Mouse (Mus musculus): ENCODE data around the gene Sema3g. TPM values are rescaled to one million over a fixed set of nuclear protein-coding genes. Genes with fewer than 3 reads are reported as not detected.

Gene Sema3g
- total and polyA plus RNA-seq, 2 experiments from 2014 or later, result 0.44 to 4.1 TPM

DNA sequence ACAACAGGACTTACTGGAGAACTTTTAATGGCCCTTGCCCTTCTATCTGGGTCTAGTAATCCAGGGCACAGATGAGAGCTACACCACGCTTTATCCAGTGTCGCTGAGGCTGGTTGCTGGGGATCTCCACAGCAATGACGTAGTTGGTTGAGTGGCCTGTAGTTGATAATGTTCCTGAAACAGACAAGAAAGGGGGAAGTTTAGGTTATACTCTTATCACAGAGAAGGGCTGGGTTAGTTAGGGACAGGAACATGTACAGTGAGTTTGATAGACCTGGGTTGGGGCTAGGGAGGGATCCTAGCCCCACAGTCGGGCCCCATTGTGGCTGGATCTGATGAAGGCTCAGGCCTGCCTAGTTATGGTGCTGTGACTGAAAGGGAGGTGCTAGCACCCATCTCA is 42.7 kb downstream of the Sema3g start:
- H3K27ac ChIP-seq (ENCODE audit: low read depth, low read length), result no peak overlapping the region
- no peaks in the 10 kb centered on the region for H3K27me3 ChIP-seq (ENCODE audit: insufficient read depth, low read length)
- WGBS, result over 99% methylated on average over 4 of the region's 4 CpGs
- H3K4me1 ChIP-seq (ENCODE audit: insufficient read depth, low read length), result no peaks in the 10 kb centered on the region
- ATAC-seq (ENCODE audit: low FRiP score) (no peak), DNase-seq (ENCODE audit: low spot score) (no peak)
- H3K36me3 ChIP-seq (ENCODE audit: insufficient read depth, low read length), result peaks cover 56% of the 10 kb centered on the region
- H3K4me2 ChIP-seq (ENCODE audit: low read depth, low read length, poor library complexity, severe bottlenecking), result no peak overlapping the region
- no peak for TF ChIP-seq CTCF (IDR thresholded peaks at IDR 0.05)
- no peak overlapping the region for H3K4me3 ChIP-seq (ENCODE audit: low read depth, low read length)
- no peaks in the 10 kb centered on the region for H3K9me3 ChIP-seq (ENCODE audit: low read length)
- no peak overlapping the region for H3K9ac ChIP-seq (replicated peaks; ENCODE audit: low read length, poor library complexity, severe bottlenecking)

GRCm38 (mm10) chr14:31260932-31261331 is 43.3 kb downstream of the Sema3g start:
- DNase-seq (ENCODE audit: low spot score) (no peak), ATAC-seq (ENCODE audit: low FRiP score) (no peak)
- Histone ChIP-seq H3K27me3 (ENCODE audit: insufficient read depth, low read length) (no peaks in the 10 kb centered on the region), H3K9ac (replicated peaks; ENCODE audit: low read length, poor library complexity, severe bottlenecking) (no peak overlapping the region), H3K4me1 (ENCODE audit: insufficient read depth, low read length) (no peaks in the 10 kb centered on the region), H3K36me3 (ENCODE audit: insufficient read depth, low read length) (peaks cover 50% of the 10 kb centered on the region), H3K9me3 (ENCODE audit: low read length) (no peaks in the 10 kb centered on the region), H3K4me2 (ENCODE audit: low read depth, low read length, poor library complexity, severe bottlenecking) (no peak overlapping the region), H3K27ac (ENCODE audit: low read depth, low read length) (no peak overlapping the region), H3K4me3 (ENCODE audit: low read depth, low read length) (no peak overlapping the region)
- 94% methylated on average over 9 of the region's 9 CpGs for WGBS
- no peak for TF ChIP-seq CTCF (IDR thresholded peaks at IDR 0.05)

DNA sequence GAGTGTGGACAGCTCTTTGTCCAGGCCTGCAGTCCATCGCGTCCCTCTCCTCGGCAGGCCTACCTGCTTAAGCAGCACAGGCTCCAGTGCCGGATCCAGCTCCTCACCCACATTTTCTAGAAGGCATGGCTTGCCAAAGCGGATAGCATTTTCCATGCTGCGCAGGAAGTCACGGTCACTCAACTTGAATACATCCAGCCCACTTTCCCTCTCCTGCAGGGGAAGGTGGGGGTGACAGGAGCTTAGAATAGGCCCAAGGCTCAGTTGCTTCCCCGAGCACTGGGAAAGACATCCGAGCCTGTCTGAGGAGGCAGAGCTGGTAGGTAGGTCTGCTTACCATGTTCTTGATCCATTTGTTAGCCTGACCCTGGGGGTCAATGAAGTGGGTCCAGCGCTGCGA is 50.0 kb downstream of the Sema3g start:
- TF ChIP-seq CTCF (IDR thresholded peaks at IDR 0.05), result no peak
- Histone ChIP-seq H3K27me3 (ENCODE audit: insufficient read depth, low read length) (no peaks in the 10 kb centered on the region), H3K9me3 (ENCODE audit: low read length) (no peaks in the 10 kb centered on the region), H3K4me2 (ENCODE audit: low read depth, low read length, poor library complexity, severe bottlenecking) (no peak overlapping the region), H3K9ac (replicated peaks; ENCODE audit: low read length, poor library complexity, severe bottlenecking) (no peak overlapping the region), H3K4me3 (ENCODE audit: low read depth, low read length) (no peak overlapping the region), H3K36me3 (ENCODE audit: insufficient read depth, low read length) (no peaks in the 10 kb centered on the region), H3K27ac (ENCODE audit: low read depth, low read length) (peak overlapping the region; percentile 80; the same call in 1 of the 2 replicates), H3K4me1 (ENCODE audit: insufficient read depth, low read length) (peaks cover 21% of the 10 kb centered on the region; the same call in 1 of the 2 replicates)
- 88% methylated on average over 11 of the region's 11 CpGs for WGBS
- ATAC-seq (ENCODE audit: low FRiP score) (no peak), DNase-seq (ENCODE audit: low spot score) (no peak)

GRCm38 (mm10) chr14:31268301-31269001 is 50.8 kb downstream of the Sema3g start:
- peak overlapping the region; percentile 47 for H3K4me2 ChIP-seq (ENCODE audit: low read depth, low read length, poor library complexity, severe bottlenecking)
- peaks cover 21% of the 10 kb centered on the region; the same call in 1 of the 2 replicates for H3K4me1 ChIP-seq (ENCODE audit: insufficient read depth, low read length)
- H3K4me3 ChIP-seq (ENCODE audit: low read depth, low read length), result no peak overlapping the region
- H3K9ac ChIP-seq (replicated peaks; ENCODE audit: low read length, poor library complexity, severe bottlenecking), result peak overlapping the region; percentile 44
- ATAC-seq (ENCODE audit: low FRiP score), result peak; percentile 81
- no peak for TF ChIP-seq CTCF (IDR thresholded peaks at IDR 0.05)
- no peaks in the 10 kb centered on the region for H3K9me3 ChIP-seq (ENCODE audit: low read length)
- peak; percentile 72 for DNase-seq (ENCODE audit: low spot score)
- 22% methylated on average over 9 of the region's 9 CpGs for WGBS
- H3K36me3 ChIP-seq (ENCODE audit: insufficient read depth, low read length), result no peaks in the 10 kb centered on the region
- H3K27ac ChIP-seq (ENCODE audit: low read depth, low read length), result peak overlapping the region; percentile 80
- no peaks in the 10 kb centered on the region for H3K27me3 ChIP-seq (ENCODE audit: insufficient read depth, low read length)

DNA sequence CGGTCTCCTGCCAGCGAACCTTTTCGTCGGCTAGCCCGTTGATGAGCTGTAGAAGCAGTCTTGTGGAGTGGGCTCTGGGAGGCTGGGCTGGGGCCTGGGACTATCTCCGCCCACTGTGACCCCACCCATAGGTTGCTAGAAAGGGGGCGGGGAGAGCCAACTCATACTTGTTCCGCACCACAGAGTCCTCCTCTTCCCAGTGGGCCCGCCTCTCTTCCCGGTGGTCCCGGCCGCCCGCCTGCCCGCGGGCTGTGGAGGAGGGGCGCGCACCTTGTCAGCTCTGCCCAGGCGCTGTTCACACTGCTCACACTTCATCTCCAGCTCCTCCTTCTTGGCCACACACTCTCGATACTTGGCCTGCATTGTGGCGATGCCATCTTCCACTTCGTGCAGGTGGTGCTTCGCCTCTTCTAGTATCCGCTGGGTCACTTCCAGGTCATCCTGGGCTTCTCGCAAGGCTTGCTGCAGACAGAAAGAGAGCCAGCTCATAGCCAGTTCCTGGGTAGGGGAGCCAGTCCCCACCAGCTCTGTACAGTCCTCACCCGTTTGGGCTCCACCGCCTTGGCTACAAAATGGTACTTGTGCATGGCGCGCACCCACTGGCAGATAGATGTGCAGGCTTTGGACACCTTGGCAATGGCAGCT is 51.9 kb downstream of the Sema3g start:
- WGBS, result 17% methylated on average over 28 of the region's 28 CpGs
- ATAC-seq (ENCODE audit: low FRiP score) (peak; percentile 42; the same call in 1 of the 2 replicates), DNase-seq (ENCODE audit: low spot score) (peak; percentile 57)
- Histone ChIP-seq H3K27me3 (ENCODE audit: insufficient read depth, low read length) (no peaks in the 10 kb centered on the region), H3K36me3 (ENCODE audit: insufficient read depth, low read length) (no peaks in the 10 kb centered on the region), H3K4me3 (ENCODE audit: low read depth, low read length) (peak overlapping the region; percentile 19), H3K9me3 (ENCODE audit: low read length) (no peaks in the 10 kb centered on the region), H3K9ac (replicated peaks; ENCODE audit: low read length, poor library complexity, severe bottlenecking) (peak overlapping the region; percentile 44), H3K4me2 (ENCODE audit: low read depth, low read length, poor library complexity, severe bottlenecking) (peak overlapping the region; percentile 47), H3K27ac (ENCODE audit: low read depth, low read length) (peak overlapping the region; percentile 80), H3K4me1 (ENCODE audit: insufficient read depth, low read length) (peaks cover 21% of the 10 kb centered on the region; the same call in 1 of the 2 replicates)
- no peak for TF ChIP-seq CTCF (IDR thresholded peaks at IDR 0.05)

DNA sequence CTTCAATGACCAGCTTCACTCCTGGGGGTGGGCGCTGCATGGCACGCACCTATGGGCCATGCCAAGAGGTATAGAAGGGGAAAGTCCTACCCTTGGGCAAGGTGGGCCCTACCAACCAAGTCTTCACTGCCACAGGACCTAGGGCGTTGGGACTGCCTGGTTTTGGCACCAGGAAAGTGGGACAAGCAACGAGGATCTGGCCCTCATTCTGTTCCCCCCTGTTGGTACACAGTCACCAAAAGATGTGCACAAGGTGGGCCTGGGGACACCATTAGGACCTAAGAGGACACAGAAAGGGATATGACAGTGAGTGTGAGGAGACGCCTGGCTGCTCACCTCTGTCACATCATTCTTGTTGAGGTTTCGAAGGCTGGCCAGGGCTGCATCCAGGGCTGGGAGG is 53.5 kb downstream of the Sema3g start:
- Histone ChIP-seq H3K27ac (ENCODE audit: low read depth, low read length) (no peak overlapping the region), H3K27me3 (ENCODE audit: insufficient read depth, low read length) (no peaks in the 10 kb centered on the region), H3K36me3 (ENCODE audit: insufficient read depth, low read length) (no peaks in the 10 kb centered on the region), H3K9me3 (ENCODE audit: low read length) (no peaks in the 10 kb centered on the region), H3K4me2 (ENCODE audit: low read depth, low read length, poor library complexity, severe bottlenecking) (no peak overlapping the region), H3K4me1 (ENCODE audit: insufficient read depth, low read length) (peaks cover 21% of the 10 kb centered on the region; the same call in 1 of the 2 replicates), H3K4me3 (ENCODE audit: low read depth, low read length) (no peak overlapping the region), H3K9ac (replicated peaks; ENCODE audit: low read length, poor library complexity, severe bottlenecking) (no peak overlapping the region)
- no peak for ATAC-seq (ENCODE audit: low FRiP score)
- TF ChIP-seq CTCF (IDR thresholded peaks at IDR 0.05), result no peak
- 96% methylated on average over 6 of the region's 6 CpGs for WGBS
- DNase-seq (ENCODE audit: low spot score), result no peak

Data from midbrain, postnatal 0 days (tissue).